8 mouse cellular contexts compared by ENCODE assay signal in the genomic region with DNA sequence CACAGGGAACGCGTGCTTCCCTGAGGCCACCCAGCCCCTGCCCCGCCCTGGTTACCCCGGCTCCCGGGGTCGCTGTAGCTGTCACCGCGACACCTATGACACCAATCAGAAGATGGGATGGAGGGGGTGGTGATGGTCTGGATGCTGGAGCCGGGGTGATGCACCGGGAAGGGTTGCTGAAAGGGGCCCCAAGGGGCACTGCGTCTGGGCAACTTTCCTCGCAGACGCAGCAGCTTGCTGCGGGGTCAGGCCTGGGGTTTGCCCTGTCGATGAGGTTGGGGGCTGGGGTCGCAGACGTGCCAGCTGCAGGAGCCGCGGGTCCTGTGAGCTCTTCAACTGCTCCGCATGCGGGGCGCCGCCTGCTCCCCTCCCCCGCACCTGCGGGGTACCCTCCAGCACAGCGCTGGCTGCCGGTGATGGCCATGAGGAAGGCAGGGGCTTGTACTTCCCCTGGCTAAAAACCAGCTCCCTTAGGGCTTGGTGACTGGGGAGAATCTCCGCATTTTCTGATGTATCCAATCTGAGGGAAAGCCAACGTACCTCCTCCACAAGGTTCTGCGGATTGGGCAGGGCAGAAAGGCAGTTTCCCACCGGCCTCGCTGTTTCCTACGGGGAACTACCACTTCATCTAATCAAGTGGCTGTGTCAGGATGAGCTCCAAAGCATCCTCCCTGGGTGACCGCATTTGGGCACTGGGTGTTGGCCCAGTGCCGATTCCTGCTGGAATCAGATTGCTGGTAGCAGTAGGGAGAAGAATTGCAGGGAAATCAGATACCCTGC. TPM values are rescaled to one million over a fixed set of nuclear protein-coding genes. Genes with fewer than 3 reads are reported as not detected.
DNase-seq lines count a peak whose midpoint lies in the region; ATAC-seq and TF ChIP-seq lines count a peak whose summit lies in the region.

No protein-coding gene starts in this region.

- peak; percentile 0 for DNase-seq in CD4-positive, CD25-positive, alpha-beta regulatory T cell, adult 2 months (ENCODE audit: low read depth, low spot score)
- DNase-seq in embryo, embryonic 11 days: peak; percentile 44
- peak; percentile 66 for DNase-seq in hindbrain, embryonic 14.5 days (ENCODE audit: low spot score)
- DNase-seq in left cerebral cortex, postnatal 14 days (ENCODE audit: low spot score in 2 of 2): peak; percentile 61 to 81
- DNase-seq in natural killer cell, adult 2 months (ENCODE audit: low spot score in 2 of 2): no peak

- H3K4me1 ChIP-seq in ES-Bruce4 (ENCODE audit: control insufficient read depth, insufficient read depth, low read length): no peaks in the 10 kb centered on the region
- H3K4me1 ChIP-seq in hindbrain, embryonic 14.5 days (replicated peaks; ENCODE audit: control insufficient read depth, insufficient read depth, low read length): peaks cover 11% of the 10 kb centered on the region; the same call in 1 of the 2 replicates

- TF ChIP-seq EP300 in ES-Bruce4 (IDR thresholded peaks at IDR 0.05; ENCODE audit: insufficient read depth, low read depth, low read length): no peak

- ATAC-seq in CD4-positive, CD25-positive, alpha-beta regulatory T cell, adult 4 months: no peak
- peak; percentile 57 for ATAC-seq in hindbrain, embryonic 14.5 days (ENCODE audit: low FRiP score)
- ATAC-seq in neutrophil, adult 5-6 weeks (ENCODE audit: extremely low read depth, insufficient number of reproducible peaks, low FRiP score, poor library complexity, severe bottlenecking): 0 out of 2 replicates have a peak, but pooled peaks have one; percentile 13

- H3K27ac ChIP-seq in ES-Bruce4 (ENCODE audit: insufficient read depth, low read length): no peak overlapping the region
- H3K27ac ChIP-seq in hindbrain, embryonic 14.5 days: peak overlapping the region; percentile 86

- intact Hi-C loops in left cerebral cortex, postnatal 14 days (cut with DNase I): loop anchor here (5.0 kb wide), 2 partner anchors 111 to 181 kb away; no protein-coding TSS in a partner anchor

- H3K9me3 ChIP-seq in ES-Bruce4 (replicated peaks; ENCODE audit: control insufficient read depth, insufficient read depth, low read length, poor library complexity, severe bottlenecking): no peaks in the 10 kb centered on the region
- H3K9me3 ChIP-seq in hindbrain, embryonic 14.5 days (ENCODE audit: control insufficient read depth, low read length): no peaks in the 10 kb centered on the region

- 0% methylated on average over 35 of the region's 35 CpGs for WGBS in hindbrain, embryonic 14.5 days

- peak overlapping the region; percentile 70 for H3K4me2 ChIP-seq in hindbrain, embryonic 14.5 days (replicated peaks)

- no peak for TF ChIP-seq CTCF in ES-Bruce4 (IDR thresholded peaks at IDR 0.05; ENCODE audit: low read depth, low read length)

- peak overlapping the region; percentile 58 for H3K4me3 ChIP-seq in ES-Bruce4 (ENCODE audit: low read depth, low read length)
- peak overlapping the region; percentile 56 for H3K4me3 ChIP-seq in hindbrain, embryonic 14.5 days (replicated peaks; ENCODE audit: low read length)

- peaks cover 10% of the 10 kb centered on the region for H3K27me3 ChIP-seq in ES-Bruce4 (ENCODE audit: control insufficient read depth, insufficient read depth, low read length, poor library complexity, severe bottlenecking)
- no peaks in the 10 kb centered on the region for H3K27me3 ChIP-seq in hindbrain, embryonic 14.5 days (ENCODE audit: control insufficient read depth, insufficient read depth, low read length)

- H3K36me3 ChIP-seq in ES-Bruce4 (ENCODE audit: control insufficient read depth, insufficient read depth, low read length, poor library complexity, severe bottlenecking): no peaks in the 10 kb centered on the region
- no peaks in the 10 kb centered on the region for H3K36me3 ChIP-seq in hindbrain, embryonic 14.5 days (replicated peaks; ENCODE audit: control insufficient read depth, insufficient read depth)

- TF ChIP-seq POLR2A in ES-Bruce4 (IDR thresholded peaks at IDR 0.05; ENCODE audit: insufficient read depth, low read length): no peak

- peak overlapping the region; percentile 14; the same call in 1 of the 2 replicates for H3K9ac ChIP-seq in ES-Bruce4 (ENCODE audit: low read depth, poor library complexity, severe bottlenecking)
- peak overlapping the region; percentile 72 for H3K9ac ChIP-seq in hindbrain, embryonic 14.5 days

RNA-seq across cellular contexts. Expression of a gene that starts 0.6 kb away (rescaled TPM):
- polyA plus RNA-seq in CD4-positive, CD25-positive, alpha-beta regulatory T cell, adult 4 months (2017; shearing (Covaris generic)): not detected
- polyA plus RNA-seq in ES-Bruce4 (2011; ENCODE audit: insufficient read depth, insufficient read length, low read depth, missing spikeins): 0.72 and 0.76 TPM in 2 replicates
- polyA plus RNA-seq in hindbrain, embryonic 14.5 days (2014; fragmentation: Nextera tagmentation; extraction: Ambion mirVana): 77.2 and 99.7 TPM in 2 replicates
- 100 to 1,000 TPM; 376 to 404 TPM for total RNA-seq in left cerebral cortex, postnatal 14 days (2021)
- 0.23 and 0.25 TPM in 2 replicates for total RNA-seq in neutrophil, adult 5-6 weeks (2017)

Comparison
In these comparisons a context has a peak if more than half of its experiments do, and no peak if none do; other contexts are left out.
1. DNase-seq: peak in CD4-positive, CD25-positive, alpha-beta regulatory T cell, adult 2 months (single experiment), embryo, embryonic 11 days (single experiment), hindbrain, embryonic 14.5 days (single experiment) and left cerebral cortex, postnatal 14 days (2 of 2); none in natural killer cell, adult 2 months (0 of 2).
2. RNA of a gene that starts 0.6 kb away (polyA plus RNA-seq): 77.2 to 99.7 TPM in hindbrain, embryonic 14.5 days; 0.72 to 0.76 TPM in ES-Bruce4 and not detected in CD4-positive, CD25-positive, alpha-beta regulatory T cell, adult 4 months; every median in the first group is over 10 times any median in the second.